Mouse (Mus musculus) kidney, postnatal 0 days (tissue): ENCODE results near the gene Zfhx3. TPM values are rescaled to one million over a fixed set of nuclear protein-coding genes. Genes with fewer than 3 reads are reported as not detected.

Experiments used
- ATAC-seq: fragments of 200-750 bp; cut with Nextera tagmentation; replicated peaks from 2 replicates; pipeline ENCODE4 v1.8.0; 2017; ENCODE audit warnings: low read depth, moderate number of reproducible peaks, moderate TSS enrichment, moderate library complexity; ENCODE audit not compliant: low FRiP score
- DNase-seq: peaks from one replicate; pipeline ENCODE4 v3.0.0-alpha.2; 2016; ENCODE audit warnings: low spot score
- H3K27ac ChIP-seq: fragments of 300-500 bp; sonication (generic); 2 replicates; pipeline ENCODE4 v1.5.1; 2014; ENCODE audit warnings: mild to moderate bottlenecking
- H3K27me3 ChIP-seq: fragments of 300-500 bp; sonication (generic); 2 replicates; pipeline ENCODE4 v1.6.1; 2014; ENCODE audit warnings: low read length, mixed read lengths; ENCODE audit not compliant: insufficient read depth
- H3K36me3 ChIP-seq: fragments of 300-500 bp; sonication (generic); 2 replicates; pipeline ENCODE4 v1.6.1; 2014; ENCODE audit warnings: low read length, mixed read lengths; ENCODE audit not compliant: insufficient read depth
- H3K4me1 ChIP-seq: fragments of 300-500 bp; sonication (generic); replicated peaks from 2 replicates; pipeline ENCODE4 v1.6.1; 2014; ENCODE audit warnings: antibody characterized with exemption, low read length, mixed read lengths; ENCODE audit not compliant: insufficient read depth
- H3K4me2 ChIP-seq: fragments of 300-500 bp; sonication (generic); 2 replicates; pipeline ENCODE4 v1.6.1; 2014; ENCODE audit warnings: mild to moderate bottlenecking, low read length, moderate library complexity, mixed read lengths
- H3K4me3 ChIP-seq: fragments of 300-500 bp; sonication (generic); replicated peaks from 2 replicates; pipeline ENCODE4 v1.5.1; 2014; ENCODE audit warnings: low read depth, low read length
- H3K9ac ChIP-seq: fragments of 300-500 bp; sonication (generic); 2 replicates; pipeline ENCODE4 v1.6.1; 2014; ENCODE audit warnings: low read depth, low read length
- H3K9me3 ChIP-seq: fragments of 300-500 bp; sonication (generic); replicated peaks from 2 replicates; pipeline ENCODE4 v1.6.1; 2016; ENCODE audit warnings: low read length, inconsistent platforms, mixed read lengths
- CTCF ChIP-seq: IDR thresholded peaks from 2 replicates; pipeline ENCODE4 v1.5.1; 2016; ENCODE audit warnings: antibody characterized with exemption, low read depth, mild to moderate bottlenecking, moderate library complexity
- WGBS: fragments of 180-500 bp; shearing (Covaris S2); extraction: QIAGEN DNeasy Blood & Tissue Kit; methylation state at CpG from one replicate; pipeline ENCODE4 v1.1.7; 2014; 5-methylcytosine and 5-hydroxymethylcytosine counted together
- polyA plus RNA-seq: library from polyadenylated mRNA; unstranded; fragments of >200 nt; fragmentation: Nextera tagmentation; extraction: Ambion mirVana; gene quantifications from 2 replicates; pipeline ENCODE4 v1.2.1, GENCODE M21; 2015

The Zfhx3 gene
- polyA plus RNA-seq, 1 experiment from 2014 or later = 5.0 TPM

DNA sequence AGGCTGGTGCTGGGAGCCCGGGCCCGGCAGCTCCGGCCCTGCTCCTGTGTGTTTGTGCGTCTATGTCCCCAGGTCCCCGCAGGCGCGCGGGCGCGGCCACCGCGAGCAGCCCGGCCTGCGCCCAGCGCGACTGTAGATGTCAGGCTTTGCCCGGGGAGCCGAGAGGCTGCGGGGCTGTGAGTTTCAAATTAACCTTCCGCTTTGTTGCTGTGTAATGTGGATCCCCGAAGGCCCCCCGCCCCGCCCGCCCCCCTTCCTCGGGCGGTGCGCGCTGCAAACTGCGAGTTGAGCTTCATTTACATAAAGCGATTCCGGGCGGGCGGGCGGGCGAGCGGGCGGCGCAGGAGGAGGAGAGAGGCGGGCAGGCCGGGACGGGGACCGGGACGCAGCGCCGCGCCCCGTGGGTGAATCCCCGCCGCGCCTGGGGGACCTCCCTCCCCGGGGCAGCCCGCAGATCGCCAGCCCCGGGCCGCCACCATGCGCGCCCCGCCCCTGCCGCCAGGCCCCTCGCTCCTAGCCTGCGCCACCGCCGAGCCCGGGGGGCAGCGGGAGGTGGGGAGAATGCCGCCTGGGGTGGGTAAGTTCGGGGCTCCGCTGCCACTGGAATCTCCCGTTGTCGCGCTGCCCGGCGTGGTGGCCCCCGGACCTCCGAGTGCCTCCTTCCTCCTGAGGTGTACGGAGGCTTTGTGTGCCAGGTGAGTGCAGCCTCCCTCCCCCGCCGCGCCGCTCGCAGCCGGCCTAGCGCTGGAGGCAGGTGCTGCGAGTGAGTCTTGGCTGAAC, 772.4 kb downstream of the Zfhx3 start:
- Histone ChIP-seq H3K9ac (peak overlapping the region; percentile 91), H3K4me3 (peak overlapping the region; percentile 82), H3K9me3 (no peaks in the 10 kb centered on the region), H3K36me3 (no peaks in the 10 kb centered on the region), H3K4me2 (peak overlapping the region; percentile 96), H3K27me3 (no peaks in the 10 kb centered on the region), H3K4me1 (peaks cover 50% of the 10 kb centered on the region), H3K27ac (peak overlapping the region; percentile 94)
- DNase-seq (peak; percentile 74), ATAC-seq (peak; percentile 71)
- WGBS = 0% methylated on average over 63 of the region's 84 CpGs
- TF ChIP-seq CTCF = peak; percentile 39; the same call in 1 of the 2 replicates

GRCm38 (mm10) chr8:108715416-108715948, 773.0 kb downstream of the Zfhx3 start:
- Histone ChIP-seq H3K4me2 (peak overlapping the region; percentile 96), H3K27me3 (no peaks in the 10 kb centered on the region), H3K9me3 (no peaks in the 10 kb centered on the region), H3K27ac (peak overlapping the region; percentile 94), H3K4me3 (peak overlapping the region; percentile 82), H3K36me3 (no peaks in the 10 kb centered on the region), H3K9ac (peak overlapping the region; percentile 91), H3K4me1 (peaks cover 50% of the 10 kb centered on the region)
- DNase-seq (peak; percentile 71), ATAC-seq (no peak)
- 23% methylated on average over 10 of the region's 11 CpGs for WGBS
- no peak for TF ChIP-seq CTCF

DNA sequence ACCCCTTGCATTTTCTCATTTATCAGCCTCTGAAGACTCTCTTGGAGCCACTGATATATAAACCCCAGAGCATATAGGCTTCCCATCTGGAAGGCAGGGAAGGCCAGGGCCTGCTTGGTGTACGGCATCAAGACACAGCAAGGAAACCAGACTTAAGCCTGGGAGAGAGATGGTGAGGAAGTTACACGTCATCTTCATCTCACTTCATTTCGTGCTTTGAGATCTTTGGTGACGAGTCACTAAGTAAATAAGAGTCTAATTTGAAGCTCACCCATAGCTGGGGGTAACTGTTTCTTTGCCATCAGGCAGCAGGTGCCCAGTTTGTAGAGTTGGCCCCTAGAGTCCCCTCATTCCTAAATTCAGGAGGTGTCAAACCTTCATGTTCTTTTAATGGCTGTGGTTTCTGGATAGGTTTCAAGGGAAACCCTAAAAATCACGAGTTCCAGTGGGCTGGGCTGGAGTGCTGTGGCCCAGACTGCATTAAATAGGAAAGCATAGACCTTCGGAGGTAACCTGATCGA, 773.9 kb downstream of the Zfhx3 start:
- Histone ChIP-seq H3K27me3 (no peaks in the 10 kb centered on the region), H3K9ac (0 out of 2 replicates have a peak overlapping the region, but pooled peaks have one; percentile 91), H3K4me2 (peak overlapping the region; percentile 96), H3K4me1 (peaks cover 48% of the 10 kb centered on the region), H3K36me3 (no peaks in the 10 kb centered on the region), H3K9me3 (no peaks in the 10 kb centered on the region), H3K27ac (no peak overlapping the region), H3K4me3 (no peak overlapping the region)
- no peak for TF ChIP-seq CTCF
- DNase-seq (no peak), ATAC-seq (no peak)
- 42% methylated on average over 7 of the region's 7 CpGs for WGBS

- H3K4me3 ChIP-seq = no peak overlapping the region
- TF ChIP-seq CTCF = no peak
- no peaks in the 10 kb centered on the region for H3K36me3 ChIP-seq
- ATAC-seq (no peak), DNase-seq (no peak)
- peak overlapping the region; percentile 2; the same call in 1 of the 2 replicates for H3K4me2 ChIP-seq
- H3K27me3 ChIP-seq = no peaks in the 10 kb centered on the region
- 53% methylated on average over 8 of the region's 8 CpGs for WGBS
- no peak overlapping the region for H3K27ac ChIP-seq
- H3K9ac ChIP-seq = no peak overlapping the region
- H3K4me1 ChIP-seq = peaks cover 36% of the 10 kb centered on the region
- H3K9me3 ChIP-seq = no peaks in the 10 kb centered on the region
Measured at GRCm38 (mm10) chr8:108717545-108717944, 775.1 kb downstream of the Zfhx3 start.

- no peaks in the 10 kb centered on the region for H3K9me3 ChIP-seq
- TF ChIP-seq CTCF = no peak
- H3K27ac ChIP-seq = no peak overlapping the region
- H3K36me3 ChIP-seq = no peaks in the 10 kb centered on the region
- no peak overlapping the region for H3K9ac ChIP-seq
- H3K4me3 ChIP-seq = no peak overlapping the region
- H3K4me1 ChIP-seq = peaks cover 31% of the 10 kb centered on the region
- H3K4me2 ChIP-seq = peak overlapping the region; percentile 2
- ATAC-seq (no peak), DNase-seq (no peak)
- H3K27me3 ChIP-seq = no peaks in the 10 kb centered on the region
- 49% methylated on average over 6 of the region's 6 CpGs for WGBS
Measured at GRCm38 (mm10) chr8:108718031-108718430, 775.6 kb downstream of the Zfhx3 start.

- Histone ChIP-seq H3K27me3 (no peaks in the 10 kb centered on the region), H3K9me3 (no peaks in the 10 kb centered on the region), H3K36me3 (no peaks in the 10 kb centered on the region), H3K4me2 (no peak overlapping the region), H3K27ac (no peak overlapping the region), H3K9ac (no peak overlapping the region), H3K4me3 (no peak overlapping the region), H3K4me1 (peaks cover 28% of the 10 kb centered on the region)
- ATAC-seq = no peak
- TF ChIP-seq CTCF = no peak
- no peak for DNase-seq
- 48% methylated on average over 4 of the region's 4 CpGs for WGBS
Measured at GRCm38 (mm10) chr8:108720840-108721239, 778.4 kb downstream of the Zfhx3 start.
